Mouse (Mus musculus) gastrocnemius, adult 2 months (tissue): ENCODE data around the gene Fuca2. TPM values are rescaled to one million over a fixed set of nuclear protein-coding genes. Genes with fewer than 3 reads are reported as not detected.
"Not testable (repeated sequence)": the region's sequence is repeated elsewhere in the genome, so short reads cannot be mapped to it uniquely, and the experiment has no call there.

Experiments used
- DNase-seq: peaks from one replicate; pipeline ENCODE4 v3.0.0; 2022
- H3K27ac ChIP-seq: fragments of 200-600 bp; 2 replicates; pipeline ENCODE4 v1.8.1; 2022; ENCODE audit warnings: mild to moderate bottlenecking
- H3K4me3 ChIP-seq: fragments of 200-600 bp; 2 replicates; pipeline ENCODE4 v1.8.1; 2022; ENCODE audit warnings: mild to moderate bottlenecking, moderate library complexity
- CTCF ChIP-seq: fragments of 200-600 bp; IDR thresholded peaks from 2 replicates; pipeline ENCODE4 v1.8.1; 2022; ENCODE audit warnings: antibody characterized with exemption, mild to moderate bottlenecking, moderate library complexity
- intact Hi-C: fragments of 180-260 bp; cut with DNase I; formaldehyde crosslinking; loops from one replicate; pipeline ENCODE4 v1.15.1; 2025
- total RNA-seq, 2 experiments: library from RNA; stranded (reverse); gene quantifications; 2 replicates each; pipeline ENCODE4 v1.2.3; 2021

The Fuca2 gene
- total RNA-seq, 2 experiments from 2014 or later = 11.4 to 15.1 TPM

DNA sequence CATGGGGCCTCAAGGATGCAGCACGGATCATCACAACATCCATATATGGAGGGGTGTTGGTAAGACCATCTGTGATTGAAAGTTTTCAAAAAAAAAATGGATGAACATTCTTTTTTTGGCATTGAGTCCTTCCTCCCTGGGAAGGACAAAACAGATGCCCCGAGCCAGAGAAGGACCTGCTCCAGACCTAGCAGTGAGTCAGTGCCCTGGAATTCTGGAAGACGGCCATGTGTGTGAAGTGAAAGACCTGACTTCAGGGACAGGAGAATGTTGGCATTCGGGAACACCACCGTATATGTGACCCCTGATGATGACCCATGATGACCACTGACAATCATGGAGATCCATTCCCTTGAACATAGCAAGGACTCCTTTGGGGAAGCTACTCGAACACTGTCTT is 9.7 kb upstream of the Fuca2 start:
- no peak for DNase-seq
- TF ChIP-seq CTCF = no peak
- intact Hi-C loops = no loop called here
- H3K27ac ChIP-seq = no peak overlapping the region
- H3K4me3 ChIP-seq = no peak overlapping the region

DNA sequence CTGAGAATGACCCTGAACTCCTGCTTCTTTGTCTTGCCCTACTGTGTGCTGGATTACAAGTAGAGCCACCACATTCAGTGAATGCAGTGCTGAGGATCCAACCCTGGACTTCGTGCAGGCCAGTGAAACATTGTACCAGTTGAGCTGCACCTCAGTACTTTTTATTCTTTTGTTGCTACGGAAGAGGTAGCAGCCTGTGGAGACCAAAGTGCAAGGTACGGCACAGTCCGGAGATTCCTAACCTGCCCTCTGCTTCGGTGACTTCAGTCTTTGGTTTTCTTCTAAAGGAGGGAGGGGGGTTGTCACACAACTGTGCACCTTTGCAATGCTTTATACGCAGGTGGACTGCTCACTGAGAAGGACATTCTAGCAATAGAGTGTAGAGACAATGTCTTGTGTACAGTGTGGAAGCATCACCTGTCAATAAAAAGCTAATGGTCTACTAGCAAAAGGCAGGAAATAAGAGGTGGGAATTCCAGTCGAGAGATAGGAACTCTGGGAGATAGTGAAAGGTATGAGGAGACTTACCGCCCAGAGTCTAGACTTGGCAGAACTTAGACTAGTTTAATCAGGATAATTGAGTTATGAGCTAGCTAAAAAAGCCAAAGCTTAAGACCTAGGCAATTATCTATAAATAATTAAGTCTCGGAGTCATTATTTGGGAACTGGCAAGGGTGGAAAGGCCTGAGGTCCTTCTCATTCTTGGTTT is 5.2 kb upstream of the Fuca2 start:
- intact Hi-C loops = no loop called here
- H3K27ac ChIP-seq = no peak overlapping the region
- DNase-seq = no peak
- no peak for TF ChIP-seq CTCF
- no peak overlapping the region for H3K4me3 ChIP-seq

- no peak overlapping the region for H3K27ac ChIP-seq
- DNase-seq = no peak
- no peak overlapping the region for H3K4me3 ChIP-seq
- intact Hi-C loops = no loop called here
- no peak for TF ChIP-seq CTCF
These were observed 3.0 kb upstream of the Fuca2 start for GRCm38 (mm10) chr10:13496315-13496714.

DNA sequence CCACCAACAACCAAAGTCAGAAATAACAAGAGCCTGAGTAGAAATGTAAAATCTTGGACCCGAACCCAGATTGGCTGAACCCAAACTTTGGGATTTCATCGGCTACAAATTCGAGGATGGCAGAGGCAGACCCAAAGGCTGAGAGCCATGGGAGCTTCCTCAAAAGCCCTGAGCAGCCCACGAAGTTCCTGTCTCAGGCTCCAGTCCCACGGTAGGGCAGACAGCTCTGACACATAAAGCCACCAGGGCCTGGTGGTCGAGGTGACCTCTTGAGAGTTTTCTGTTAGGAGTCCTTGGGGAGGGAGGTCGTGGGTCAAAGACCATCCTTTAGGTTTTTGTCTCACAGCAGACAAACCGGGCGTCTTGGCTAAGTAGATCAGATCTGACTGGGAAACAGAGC is 1.1 kb downstream of the Fuca2 start:
- DNase-seq = peak; percentile 24
- Histone ChIP-seq H3K4me3 (peak overlapping the region; percentile 87), H3K27ac (peak overlapping the region; percentile 83)
- TF ChIP-seq CTCF = no peak
- intact Hi-C loops = no loop called here

DNA sequence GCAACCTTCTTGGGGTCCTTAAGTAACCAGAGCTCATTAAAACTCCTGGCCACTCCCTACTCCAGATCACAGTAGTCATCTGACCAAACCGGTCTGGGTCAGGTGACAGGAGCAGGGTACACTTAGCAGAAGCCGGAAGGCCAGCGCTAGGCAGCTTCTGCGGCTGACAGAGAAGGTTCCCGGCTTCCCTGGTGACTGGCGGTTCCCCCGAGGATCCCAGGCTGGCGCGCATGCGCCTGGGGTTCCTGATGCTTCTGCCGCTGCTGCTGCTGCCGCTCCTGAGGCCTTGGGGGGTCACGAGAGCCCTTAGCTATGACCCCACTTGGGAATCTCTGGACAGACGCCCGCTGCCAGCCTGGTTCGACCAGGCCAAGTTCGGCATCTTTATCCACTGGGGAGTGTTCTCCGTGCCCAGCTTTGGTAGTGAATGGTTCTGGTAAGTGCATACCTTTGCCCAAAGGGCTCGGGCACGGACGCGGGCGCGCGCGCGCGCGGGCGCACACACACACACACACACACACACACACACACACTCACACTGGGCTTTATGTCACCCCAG is 1.7 kb downstream of the Fuca2 start:
- Histone ChIP-seq H3K4me3 (peak overlapping the region; percentile 87), H3K27ac (peak overlapping the region; percentile 83)
- intact Hi-C loops = no loop called here
- TF ChIP-seq CTCF = no peak
- peak; percentile 90 for DNase-seq

DNA sequence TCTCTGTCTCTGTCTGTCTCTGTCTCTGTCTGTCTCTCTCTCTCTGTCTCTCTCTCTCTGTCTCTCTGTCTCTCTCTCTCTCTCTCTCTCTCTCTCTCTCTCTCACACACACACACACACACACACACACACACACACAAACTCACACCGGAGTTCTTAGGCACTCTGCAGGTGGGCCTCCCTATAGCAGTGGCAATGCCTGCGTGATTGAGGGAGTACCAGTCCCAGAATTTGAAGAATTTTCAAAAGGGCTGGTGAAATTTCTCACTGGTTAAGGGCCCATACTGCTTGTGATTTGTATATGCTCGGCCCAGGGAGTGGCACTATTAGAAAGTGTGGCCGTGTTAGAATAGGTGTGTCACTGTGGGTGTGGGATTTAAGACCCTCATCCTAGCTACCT is 2.2 kb downstream of the Fuca2 start:
- H3K4me3 ChIP-seq = peak overlapping the region; percentile 87
- H3K27ac ChIP-seq, DNase-seq, intact Hi-C loops: not testable (repeated sequence)

DNA sequence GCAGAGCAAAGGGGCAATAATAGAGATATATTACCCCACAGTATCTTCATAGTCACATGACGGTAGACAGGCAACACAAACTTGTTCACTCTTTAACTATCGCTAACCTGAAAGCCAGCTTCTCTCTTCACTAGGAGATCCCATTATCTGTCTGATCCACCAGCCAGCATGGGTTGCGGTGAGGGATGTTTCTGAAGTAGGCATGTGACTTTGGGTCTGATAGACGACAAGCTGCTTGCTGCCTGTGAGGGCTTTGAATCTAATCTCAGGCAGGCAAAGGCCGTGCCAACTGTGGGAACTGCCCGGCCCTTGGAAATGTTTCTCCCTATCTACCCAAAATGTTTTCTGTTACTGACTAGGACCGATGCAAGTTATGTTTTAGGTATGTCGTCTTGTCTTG is 3.0 kb downstream of the Fuca2 start:
- H3K4me3 ChIP-seq = no peak overlapping the region
- no peak for TF ChIP-seq CTCF
- intact Hi-C loops = no loop called here
- H3K27ac ChIP-seq = no peak overlapping the region
- DNase-seq = no peak

DNA sequence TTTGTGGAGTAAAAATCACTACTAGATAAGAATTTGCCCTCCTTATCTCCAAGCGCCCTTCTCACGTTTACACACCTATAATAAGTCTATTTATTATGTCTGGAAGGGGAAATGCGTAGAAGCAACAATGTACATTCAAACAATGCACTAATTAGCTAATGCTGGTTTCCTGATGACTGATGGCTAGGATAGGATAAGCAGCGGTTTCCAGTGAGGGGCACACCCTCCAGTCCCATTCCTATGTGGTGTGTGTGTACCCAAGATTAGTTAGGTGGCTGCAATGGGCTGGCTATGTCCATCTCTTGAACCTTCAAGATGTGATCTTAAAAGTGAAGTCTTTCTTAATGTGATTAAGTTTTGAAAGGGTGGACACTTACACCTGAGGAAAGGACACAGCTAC is 22.5 kb downstream of the Fuca2 start:
- intact Hi-C loops = no loop called here

GRCm38 (mm10) chr10:13528155-13528554 is 28.8 kb downstream of the Fuca2 start:
- no peak overlapping the region for H3K4me3 ChIP-seq
- TF ChIP-seq CTCF = no peak
- H3K27ac ChIP-seq = no peak overlapping the region
- intact Hi-C loops = no loop called here
- DNase-seq = no peak

More for the DNA sequence above, 22.5 kb downstream of the Fuca2 start:
- no peak for TF ChIP-seq CTCF
- no peak overlapping the region for H3K27ac ChIP-seq
- H3K4me3 ChIP-seq = no peak overlapping the region
- no peak for DNase-seq

GRCm38 (mm10) chr10:13534751-13535150 is 35.4 kb downstream of the Fuca2 start:
- TF ChIP-seq CTCF = no peak
- H3K27ac ChIP-seq = no peak overlapping the region
- intact Hi-C loops = no loop called here

GRCm38 (mm10) chr10:13536706-13537105 is 37.4 kb downstream of the Fuca2 start:
- no peak for DNase-seq
- intact Hi-C loops = no loop called here
- no peak overlapping the region for H3K27ac ChIP-seq
- no peak overlapping the region for H3K4me3 ChIP-seq
- no peak for TF ChIP-seq CTCF

More at GRCm38 (mm10) chr10:13534751-13535150, 35.4 kb downstream of the Fuca2 start:
- no peak overlapping the region for H3K4me3 ChIP-seq
- DNase-seq = no peak

- intact Hi-C loops = no loop called here
- Histone ChIP-seq H3K27ac (no peak overlapping the region), H3K4me3 (no peak overlapping the region)
- no peak for TF ChIP-seq CTCF
- DNase-seq = no peak
These were observed 40.5 kb downstream of the Fuca2 start for GRCm38 (mm10) chr10:13539769-13540333.

GRCm38 (mm10) chr10:13541721-13542120 is 42.4 kb downstream of the Fuca2 start:
- no peak for DNase-seq
- no peak overlapping the region for H3K4me3 ChIP-seq
- intact Hi-C loops = no loop called here
- no peak for TF ChIP-seq CTCF
- no peak overlapping the region for H3K27ac ChIP-seq
